Mouse (Mus musculus) liver, embryonic 13.5 days (tissue): Measurements from ENCODE around the gene Selenov. TPM values are rescaled to one million over a fixed set of nuclear protein-coding genes. Genes with fewer than 3 reads are reported as not detected.
"Not testable (repeated sequence)": the region's sequence is repeated elsewhere in the genome, so short reads cannot be mapped to it uniquely, and the experiment has no call there.

Experiments used
- ATAC-seq: fragments of 200-750 bp; cut with Nextera tagmentation; 2 replicates; pipeline ENCODE4 v1.8.0; 2017; ENCODE audit warnings: low read depth, mild to moderate bottlenecking, moderate number of reproducible peaks, moderate library complexity
- DNase-seq: peaks from one replicate; pipeline ENCODE4 v3.0.0; 2022
- H3K27ac ChIP-seq: fragments of 300-500 bp; sonication (generic); 2 replicates; pipeline ENCODE4 v1.5.1; 2015; ENCODE audit warnings: moderate library complexity, mild to moderate bottlenecking, inconsistent platforms
- H3K27me3 ChIP-seq: fragments of 300-500 bp; sonication (generic); 2 replicates; pipeline ENCODE4 v1.6.1; 2015; ENCODE audit warnings: mild to moderate bottlenecking, inconsistent platforms
- H3K36me3 ChIP-seq: fragments of 300-500 bp; sonication (generic); 2 replicates; pipeline ENCODE4 v1.6.1; 2015; ENCODE audit warnings: mild to moderate bottlenecking, inconsistent platforms
- H3K4me1 ChIP-seq: fragments of 300-500 bp; sonication (generic); replicated peaks from 2 replicates; pipeline ENCODE4 v1.6.1; 2015; ENCODE audit warnings: inconsistent platforms
- H3K4me2 ChIP-seq: fragments of 300-500 bp; sonication (generic); 2 replicates; pipeline ENCODE4 v1.6.1; 2015; ENCODE audit warnings: inconsistent platforms, mild to moderate bottlenecking, moderate library complexity
- H3K4me3 ChIP-seq: fragments of 300-500 bp; sonication (generic); replicated peaks from 2 replicates; pipeline ENCODE4 v1.5.1; 2015; ENCODE audit warnings: mild to moderate bottlenecking, inconsistent platforms
- H3K9ac ChIP-seq: fragments of 300-500 bp; sonication (generic); 2 replicates; pipeline ENCODE4 v1.6.1; 2015; ENCODE audit warnings: mild to moderate bottlenecking, inconsistent platforms
- H3K9me3 ChIP-seq: fragments of 300-500 bp; sonication (generic); replicated peaks from 2 replicates; pipeline ENCODE4 v1.6.1; 2016; ENCODE audit warnings: inconsistent platforms
- WGBS: fragments of 180-500 bp; shearing (Covaris S2); methylation state at CpG from one replicate; pipeline ENCODE4 v1.1.7; 2015; ENCODE audit not compliant: insufficient replicate concordance; 5-methylcytosine and 5-hydroxymethylcytosine counted together
- polyA plus RNA-seq: library from polyadenylated mRNA; unstranded; fragments of >200 nt; fragmentation: Nextera tagmentation; extraction: Ambion mirVana; gene quantifications from 2 replicates; pipeline ENCODE4 v1.2.1, GENCODE M21; 2015

The Selenov gene
- polyA plus RNA-seq, 1 experiment from 2014 or later, result not detected

DNA sequence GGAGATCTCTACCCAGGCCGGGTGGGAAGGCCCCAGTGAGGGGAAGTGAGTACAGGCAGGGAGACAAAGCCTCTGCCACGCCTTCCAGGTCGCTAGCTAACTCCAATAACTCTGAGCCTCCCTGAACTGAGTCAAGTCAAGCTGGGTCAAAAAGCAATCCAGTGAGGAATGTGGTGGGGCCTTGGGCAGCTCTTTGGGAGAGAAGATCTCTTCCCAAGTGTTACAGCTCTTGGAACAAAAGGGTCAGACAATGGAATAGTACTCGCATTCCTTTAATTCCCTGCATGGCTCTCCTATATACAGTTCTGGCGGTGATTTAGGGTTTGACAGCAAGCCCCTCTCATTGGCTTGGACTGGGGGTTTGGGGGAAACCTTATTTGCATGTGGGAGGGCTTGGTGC lies 28.1 kb downstream of the Selenov start:
- Histone ChIP-seq H3K4me1 (peaks cover 3% of the 10 kb centered on the region; the same call in 1 of the 2 replicates), H3K4me3 (no peak overlapping the region), H3K4me2 (no peak overlapping the region), H3K9me3 (no peaks in the 10 kb centered on the region), H3K9ac (no peak overlapping the region), H3K27ac (no peak overlapping the region), H3K36me3 (no peaks in the 10 kb centered on the region), H3K27me3 (peaks cover 17% of the 10 kb centered on the region)
- WGBS, result 42% methylated on average over 5 of the region's 5 CpGs
- DNase-seq (no peak), ATAC-seq (no peak)

DNA sequence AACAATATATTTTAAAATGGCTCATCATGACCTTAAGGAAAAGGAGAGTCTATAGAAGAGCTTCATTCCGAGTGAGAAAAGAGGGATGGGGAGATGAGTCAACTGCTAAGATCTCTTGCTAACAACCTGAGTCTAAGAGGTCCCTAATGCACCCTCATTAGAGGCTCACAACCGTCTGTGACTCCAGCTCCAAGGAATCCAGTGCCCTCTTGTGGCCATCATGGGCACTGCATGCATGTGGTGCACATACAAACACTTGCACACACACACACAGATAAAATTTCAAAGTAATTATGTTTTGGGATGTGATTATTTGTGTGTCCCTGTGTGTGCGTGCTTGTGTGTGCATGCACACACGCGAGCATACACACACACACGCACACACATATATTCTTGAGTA lies 35.5 kb downstream of the Selenov start:
- Histone ChIP-seq H3K9me3 (peaks cover 3% of the 10 kb centered on the region; the same call in 1 of the 2 replicates), H3K9ac (no peak overlapping the region), H3K4me3 (no peak overlapping the region), H3K4me1 (no peaks in the 10 kb centered on the region), H3K36me3 (no peaks in the 10 kb centered on the region), H3K27ac (no peak overlapping the region), H3K27me3 (no peaks in the 10 kb centered on the region), H3K4me2 (no peak overlapping the region)
- ATAC-seq, result no peak
- no peak for DNase-seq
- 68% methylated on average over 6 of the region's 6 CpGs for WGBS

DNA sequence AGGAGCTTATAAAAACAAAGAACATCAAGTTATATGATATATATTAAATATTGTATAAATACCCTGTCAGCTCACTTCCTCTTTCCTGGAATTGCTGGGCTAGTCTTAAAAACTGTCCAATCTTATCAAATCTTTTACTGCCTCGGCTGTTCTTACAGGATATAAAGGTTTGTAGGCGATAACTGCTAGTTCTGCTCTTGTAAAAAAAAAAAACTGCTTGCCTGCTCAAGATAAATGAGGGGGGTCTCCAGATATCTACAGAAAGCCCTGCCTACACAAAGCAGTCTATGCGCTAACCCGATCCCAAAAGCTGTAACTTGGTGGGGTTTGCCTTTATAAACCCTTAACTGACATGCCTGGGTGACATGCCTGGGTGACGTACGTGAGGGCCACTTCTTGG lies 36.4 kb downstream of the Selenov start:
- no peaks in the 10 kb centered on the region for H3K36me3 ChIP-seq
- peaks cover 3% of the 10 kb centered on the region; the same call in 1 of the 2 replicates for H3K9me3 ChIP-seq
- H3K9ac ChIP-seq, result no peak overlapping the region
- no peaks in the 10 kb centered on the region for H3K4me1 ChIP-seq
- H3K4me3 ChIP-seq, result no peak overlapping the region
- DNase-seq, result no peak
- ATAC-seq, result no peak
- no peak overlapping the region for H3K4me2 ChIP-seq
- no peaks in the 10 kb centered on the region for H3K27me3 ChIP-seq
- 47% methylated on average over 6 of the region's 6 CpGs for WGBS
- no peak overlapping the region for H3K27ac ChIP-seq

DNA sequence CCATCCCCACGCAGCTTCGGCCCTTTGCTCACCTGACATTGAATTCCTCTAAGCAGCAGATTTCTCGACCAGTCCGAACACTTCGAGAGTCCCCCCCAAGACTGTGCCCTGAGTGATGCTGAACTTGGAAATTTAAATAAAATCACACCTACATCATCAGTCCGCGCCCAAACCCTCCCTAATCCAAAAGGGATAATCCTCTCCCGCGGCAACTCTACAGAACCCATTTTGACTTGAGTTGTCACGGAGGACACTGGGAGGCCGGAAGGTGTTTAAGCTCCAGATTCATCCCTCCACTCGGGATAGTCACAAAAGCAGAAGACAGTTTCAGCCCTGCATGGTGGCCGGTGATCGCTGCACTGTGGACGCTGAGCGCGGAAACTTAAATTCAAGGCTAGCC lies 39.0 kb downstream of the Selenov start:
- H3K27ac ChIP-seq, result no peak overlapping the region
- 82% methylated on average over 17 of the region's 17 CpGs for WGBS
- no peak for DNase-seq
- no peak overlapping the region for H3K9ac ChIP-seq
- H3K4me3 ChIP-seq, result no peak overlapping the region
- H3K36me3 ChIP-seq, result no peaks in the 10 kb centered on the region
- peaks cover 3% of the 10 kb centered on the region; the same call in 1 of the 2 replicates for H3K9me3 ChIP-seq
- no peak for ATAC-seq
- H3K27me3 ChIP-seq, result no peaks in the 10 kb centered on the region
- H3K4me1 ChIP-seq, result no peaks in the 10 kb centered on the region
- no peak overlapping the region for H3K4me2 ChIP-seq

DNA sequence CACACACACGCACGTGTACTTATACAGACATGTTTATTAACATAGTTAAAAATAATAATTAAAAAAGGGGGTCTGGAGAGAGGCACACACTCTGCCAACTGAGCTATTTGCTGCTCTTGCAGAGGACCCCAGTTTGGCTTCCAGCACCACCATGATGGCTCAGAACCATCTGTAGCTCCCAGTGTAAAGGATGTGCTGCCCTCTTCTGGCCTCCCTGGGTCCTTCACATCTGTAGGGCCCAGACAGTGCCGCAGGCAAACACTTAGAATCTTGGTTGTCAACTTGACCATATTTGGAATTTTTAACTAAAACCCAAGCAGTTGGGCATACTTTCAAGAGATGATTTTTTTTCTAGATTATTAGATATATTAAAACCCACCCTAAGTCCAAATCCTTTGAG lies 42.0 kb downstream of the Selenov start:
- Histone ChIP-seq H3K9me3 (no peaks in the 10 kb centered on the region), H3K9ac (no peak overlapping the region), H3K4me3 (no peak overlapping the region), H3K27ac (no peak overlapping the region), H3K36me3 (no peaks in the 10 kb centered on the region), H3K4me1 (no peaks in the 10 kb centered on the region), H3K27me3 (no peaks in the 10 kb centered on the region), H3K4me2 (no peak overlapping the region)
- 84% methylated on average over 3 of the region's 3 CpGs for WGBS
- no peak for DNase-seq
- no peak for ATAC-seq

DNA sequence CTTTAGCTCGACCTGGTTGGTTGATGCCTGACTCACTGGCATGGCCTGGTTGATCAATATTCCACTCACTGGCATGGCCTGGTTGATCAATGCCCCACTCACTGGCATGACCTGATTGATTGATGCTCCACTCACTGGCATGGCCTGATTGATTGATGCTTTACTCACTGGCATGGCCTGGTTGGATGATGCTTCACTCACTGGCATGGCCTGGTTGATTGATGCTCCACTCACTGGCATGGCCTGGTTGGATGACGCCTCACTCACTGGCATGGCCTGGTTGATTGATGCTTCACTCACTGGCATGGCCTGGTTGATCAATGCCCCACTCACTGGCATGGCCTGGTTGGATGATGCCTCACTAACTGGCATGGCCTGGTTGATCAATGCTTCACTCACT lies 47.0 kb downstream of the Selenov start:
- ATAC-seq, H3K4me3 ChIP-seq, DNase-seq, H3K4me1 ChIP-seq, H3K36me3 ChIP-seq, H3K27me3 ChIP-seq, H3K27ac ChIP-seq, H3K9me3 ChIP-seq, H3K9ac ChIP-seq, H3K4me2 ChIP-seq: not testable (repeated sequence)
- WGBS, result 46% methylated on average over 2 of the region's 2 CpGs

Other genes starting within 250 kb of the Selenov start
- gene Psmc4, start 241.1 kb downstream of the Selenov start, polyA plus RNA-seq, result 191 and 201 TPM in 2 replicates
- 0.05 and 0.10 TPM in 2 replicates for gene Fcgbp, start 219.9 kb downstream of the Selenov start, polyA plus RNA-seq
- not detected in 2 replicates for gene 9530053A07Rik, start 161.7 kb downstream of the Selenov start, polyA plus RNA-seq
- gene Fbl, start 121.5 kb downstream of the Selenov start, polyA plus RNA-seq, result 112 and 133 TPM in 2 replicates
- 1.6 and 1.7 TPM in 2 replicates for gene Dyrk1b, start 111.7 kb downstream of the Selenov start, polyA plus RNA-seq
- gene Eid2, start 23.3 kb downstream of the Selenov start, polyA plus RNA-seq, result 0.28 and 0.40 TPM in 2 replicates
- gene Eid2b, start 13.4 kb downstream of the Selenov start, polyA plus RNA-seq, result 2.5 and 2.6 TPM in 2 replicates
- gene Dll3, start 11.1 kb upstream of the Selenov start, polyA plus RNA-seq, result 0.06 and 0.07 TPM in 2 replicates
- 114 and 118 TPM in 2 replicates for gene Timm50, start 20.9 kb upstream of the Selenov start, polyA plus RNA-seq
- 35.2 and 42.8 TPM in 2 replicates for gene Supt5, start 47.6 kb upstream of the Selenov start, polyA plus RNA-seq
- gene Rps16, start 59.5 kb upstream of the Selenov start, polyA plus RNA-seq, result 937 and 964 TPM in 2 replicates
- 4.9 and 5.0 TPM in 2 replicates for gene Plekhg2, start 81.4 kb upstream of the Selenov start, polyA plus RNA-seq
- 4.7 and 6.3 TPM in 2 replicates for gene Zfp36, start 89.1 kb upstream of the Selenov start, polyA plus RNA-seq
- gene Med29, start 101.5 kb upstream of the Selenov start, polyA plus RNA-seq, result 28.1 and 31.8 TPM in 2 replicates
- 30.7 and 33.4 TPM in 2 replicates for gene Paf1, start 101.8 kb upstream of the Selenov start, polyA plus RNA-seq
- gene Gmfg, start 146.3 kb upstream of the Selenov start, polyA plus RNA-seq, result 32.1 and 32.9 TPM in 2 replicates
- 0.15 and 0.36 TPM in 2 replicates for gene Lrfn1, start 160.8 kb upstream of the Selenov start, polyA plus RNA-seq
- gene Ifnl2, start 219.3 kb upstream of the Selenov start, polyA plus RNA-seq, result not detected in 2 replicates
- not detected in 2 replicates for gene Ifnl3, start 231.7 kb upstream of the Selenov start, polyA plus RNA-seq
- gene Sycn, start 249.7 kb upstream of the Selenov start, polyA plus RNA-seq, result not detected in 2 replicates